Mouse (Mus musculus) B cell, adult 2 months (primary cell): ENCODE measurements at regions not wholly inside any gene's neighbourhood (a gene's known extent, or its start where the extent isn't known, plus 50 kb on each side); places are given as distances from the start of the nearest gene placed in this dataset.

Experiments used
- DNase-seq, 2 experiments: peaks; one replicate each; pipeline ENCODE4 v3.0.0; 2022

DNA sequence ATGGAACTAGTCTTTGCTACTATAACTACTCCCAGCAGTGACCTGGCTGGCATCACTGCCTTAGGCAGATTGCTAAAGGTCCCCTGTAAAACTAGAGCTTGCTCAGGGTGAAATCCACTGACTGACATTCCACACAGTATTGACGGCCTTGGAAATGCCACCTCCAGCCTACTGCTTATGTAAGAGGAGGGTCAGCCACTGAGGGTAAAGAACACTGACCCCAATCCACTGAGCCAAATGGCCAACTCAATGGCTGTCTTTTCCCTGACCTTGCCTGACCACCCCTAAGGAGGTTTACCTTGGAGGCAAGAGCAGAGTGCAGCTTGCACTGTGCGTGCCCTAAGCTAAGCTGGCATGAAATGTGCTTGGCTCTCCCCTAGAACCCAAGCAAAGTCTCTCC, 216.0 kb upstream of the Foxq1 start:
- DNase-seq: no peak

DNA sequence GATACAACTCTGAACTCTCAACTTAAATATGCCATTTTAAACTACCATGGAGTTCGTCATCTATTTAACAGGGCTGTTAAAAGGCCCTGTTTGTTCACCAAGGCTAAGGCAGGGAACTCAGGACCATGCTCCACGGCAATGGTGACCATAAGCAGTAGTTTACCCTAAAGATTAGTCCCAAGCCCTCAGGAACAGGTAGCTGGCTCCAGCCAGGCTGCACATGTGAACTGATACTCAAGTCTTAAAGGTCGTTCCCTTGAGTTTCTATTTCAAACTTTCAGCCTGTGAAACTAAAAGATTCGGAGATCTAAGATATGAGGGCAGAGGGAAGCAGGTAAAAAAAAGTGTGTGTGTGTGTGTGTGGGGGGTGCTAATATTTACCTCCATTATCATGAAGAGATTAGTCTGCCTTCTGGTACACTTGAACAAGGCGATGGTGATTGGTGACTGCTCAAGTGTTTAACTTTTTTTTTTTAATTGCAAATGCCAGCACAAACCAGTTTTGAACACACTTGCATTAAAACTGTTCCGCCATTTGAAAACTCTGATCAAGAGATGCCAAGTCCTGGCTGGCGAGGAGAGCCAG, 215.5 kb upstream of the Foxq1 start:
- DNase-seq: no peak

DNA sequence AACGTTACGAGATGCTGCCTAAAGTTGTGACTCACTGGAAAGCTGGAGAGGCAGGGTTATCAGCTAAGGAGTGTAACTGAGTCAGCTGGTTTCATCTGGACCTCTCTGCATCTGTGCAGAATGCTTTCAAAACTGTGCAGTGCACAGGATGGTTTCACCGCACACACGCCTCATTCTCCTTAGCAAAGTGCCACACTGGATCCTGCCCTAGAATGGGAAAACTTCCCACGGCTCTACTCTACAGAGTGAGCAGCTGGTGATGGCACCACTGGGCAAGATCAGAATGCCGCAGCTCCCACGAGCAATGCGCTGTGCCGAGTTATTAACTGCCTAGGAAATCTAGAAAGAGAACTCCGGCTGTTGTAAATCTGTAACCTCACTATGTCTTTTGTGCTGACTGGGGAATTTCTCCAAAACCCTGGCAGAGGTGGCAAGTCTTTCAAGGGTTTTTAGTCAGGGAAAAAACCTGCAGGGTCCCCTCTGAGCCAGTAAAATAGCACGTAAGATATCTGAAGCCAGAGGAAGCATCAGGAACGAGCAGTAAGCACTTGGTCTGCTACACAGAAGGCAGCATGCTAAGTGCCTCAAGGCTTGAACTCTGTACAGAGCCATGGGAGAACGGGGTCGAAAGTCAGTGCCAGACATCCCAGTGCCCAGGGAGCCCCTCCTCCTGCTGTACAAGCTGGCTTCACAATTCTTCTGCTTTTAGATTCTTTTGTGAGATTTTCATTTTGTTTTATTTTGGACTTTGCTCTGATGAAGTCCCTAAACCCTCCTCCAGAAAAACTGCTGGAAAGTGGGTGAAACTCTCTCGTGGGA, 214.4 kb upstream of the Foxq1 start:
- DNase-seq: no peak

DNA sequence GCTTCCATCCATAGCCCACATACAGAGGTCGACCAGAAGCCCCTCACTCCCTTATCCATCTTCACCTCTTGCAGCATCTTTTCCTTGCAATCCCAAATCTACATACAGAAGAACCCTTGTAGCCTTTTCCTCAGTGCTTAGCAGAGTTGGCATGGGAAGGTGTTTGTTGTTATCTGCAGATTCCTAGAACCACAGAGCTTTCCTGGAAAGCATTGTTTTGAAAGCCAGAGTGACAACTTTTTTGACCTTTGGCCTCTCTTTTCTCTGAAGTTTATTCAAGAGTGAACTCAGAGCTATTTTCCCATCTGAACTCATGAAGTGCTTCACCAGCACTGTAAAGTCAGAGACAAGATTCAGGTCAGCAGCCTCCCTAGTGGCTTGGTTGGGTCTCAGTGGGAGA, 209.7 kb upstream of the Foxq1 start:
- no peak for DNase-seq

DNA sequence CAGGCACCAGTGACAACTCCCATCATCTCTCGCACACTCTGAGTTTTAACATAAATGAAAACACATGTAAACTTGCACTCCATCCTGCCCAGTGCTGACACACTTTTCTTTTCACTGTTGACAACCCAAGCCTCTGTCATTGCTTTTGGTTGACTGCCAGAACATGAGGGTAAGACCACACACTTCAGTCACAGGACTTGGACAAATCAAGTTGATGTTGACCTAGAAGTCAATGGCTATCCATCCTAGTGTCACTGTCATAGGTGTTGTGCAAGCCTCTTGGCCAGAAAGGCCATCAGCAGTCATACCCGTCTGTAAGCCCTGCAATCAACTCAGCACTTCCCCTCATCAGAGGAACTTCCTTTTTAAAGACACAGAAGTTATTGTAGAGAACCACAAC, 208.9 kb upstream of the Foxq1 start:
- DNase-seq: no peak

DNA sequence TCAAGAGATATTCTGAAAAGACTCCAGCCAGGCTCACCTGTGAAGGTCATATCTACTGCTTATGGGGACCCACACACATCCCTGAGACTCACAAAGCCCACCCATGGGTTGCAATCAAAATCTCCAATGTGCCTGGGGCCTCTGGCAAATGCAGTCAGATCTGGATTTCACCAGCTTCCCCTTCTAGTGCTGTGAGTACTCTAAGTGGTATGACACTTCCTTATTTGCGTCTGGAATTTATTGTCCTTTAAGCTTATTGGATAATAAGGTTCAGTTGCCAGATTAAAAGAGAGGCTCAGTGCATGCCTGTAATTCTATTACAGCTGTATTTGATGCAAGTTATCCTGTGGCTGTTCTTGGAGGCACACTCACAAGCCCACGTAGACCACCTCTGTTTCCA, 206.3 kb upstream of the Foxq1 start:
- no peak for DNase-seq

DNA sequence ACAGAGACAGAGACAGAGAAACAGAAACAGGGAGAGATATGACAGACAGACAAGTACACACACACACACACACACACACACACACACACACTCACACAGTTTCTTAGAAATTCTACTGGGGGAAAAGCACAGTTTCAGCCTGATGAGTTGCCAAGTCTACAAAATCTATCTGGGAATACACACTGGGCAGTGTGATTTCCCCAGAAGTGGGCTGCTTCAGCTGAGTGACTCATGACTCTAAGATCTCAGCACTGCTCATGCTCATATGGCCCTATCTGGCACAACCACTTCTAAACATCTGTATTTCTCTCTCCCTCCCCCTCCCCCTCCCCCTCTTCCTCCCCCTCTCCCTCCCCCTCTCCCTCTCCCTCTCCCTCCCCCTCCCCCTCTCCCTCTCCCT, 204.5 kb upstream of the Foxq1 start:
- DNase-seq: no peak

DNA sequence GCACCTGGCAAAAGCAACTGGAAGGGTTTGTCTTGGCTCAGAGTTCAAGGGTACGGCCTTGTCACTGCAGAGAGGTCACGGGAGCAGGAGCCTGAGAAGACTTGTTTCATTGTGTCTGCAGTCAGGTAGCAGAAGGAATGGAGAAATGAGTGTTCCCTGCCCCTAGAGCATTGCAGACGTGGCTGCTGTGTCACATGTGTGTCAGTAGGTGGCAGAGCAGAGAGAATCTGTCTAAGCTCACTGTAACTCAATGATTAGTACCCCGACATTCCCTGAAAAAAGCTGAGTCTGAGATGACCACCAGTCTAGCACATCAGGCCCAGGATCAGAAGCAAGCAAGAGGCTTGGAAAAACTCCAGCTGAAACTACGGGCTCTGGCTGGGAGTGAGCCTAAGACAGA, 203.1 kb upstream of the Foxq1 start:
- DNase-seq: no peak

DNA sequence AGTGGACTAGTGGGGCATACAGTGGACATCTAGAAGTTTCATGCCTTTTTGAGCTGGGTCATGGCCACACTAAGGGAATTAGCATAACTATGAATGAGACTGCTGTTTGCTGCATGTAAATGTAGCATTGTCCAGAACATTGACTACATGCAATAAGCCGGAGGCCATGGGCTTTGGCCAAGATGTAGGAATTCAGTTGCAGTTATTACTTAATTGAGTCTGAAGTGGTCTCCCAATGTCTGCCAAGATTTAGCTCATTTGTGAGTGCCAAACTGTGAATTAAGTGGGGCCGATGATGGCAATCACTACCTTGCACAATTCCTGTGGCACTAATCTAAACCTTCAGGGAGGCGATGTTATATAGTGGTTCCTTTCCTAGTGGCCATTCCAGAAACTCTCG, 196.6 kb upstream of the Foxq1 start:
- DNase-seq: no peak

DNA sequence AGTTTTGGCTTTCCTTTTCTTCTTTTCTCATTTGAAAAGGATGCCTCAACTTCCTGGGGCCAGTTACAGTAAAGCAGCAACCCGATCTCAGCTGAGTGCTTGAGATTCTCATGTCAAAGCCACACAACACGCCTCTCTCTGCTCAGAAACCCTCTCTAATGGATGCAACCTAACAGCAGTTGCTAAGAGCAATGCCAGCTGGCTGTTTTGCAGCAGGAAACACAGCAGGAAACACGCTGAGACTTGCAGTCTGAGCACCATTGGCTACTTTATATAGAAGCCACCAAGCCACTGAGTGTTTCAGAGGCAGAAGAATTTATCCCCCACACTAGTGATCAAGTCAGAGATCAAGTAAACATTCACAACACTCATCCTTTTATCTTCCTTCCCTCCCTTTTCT, 193.5 kb upstream of the Foxq1 start:
- DNase-seq: no peak

DNA sequence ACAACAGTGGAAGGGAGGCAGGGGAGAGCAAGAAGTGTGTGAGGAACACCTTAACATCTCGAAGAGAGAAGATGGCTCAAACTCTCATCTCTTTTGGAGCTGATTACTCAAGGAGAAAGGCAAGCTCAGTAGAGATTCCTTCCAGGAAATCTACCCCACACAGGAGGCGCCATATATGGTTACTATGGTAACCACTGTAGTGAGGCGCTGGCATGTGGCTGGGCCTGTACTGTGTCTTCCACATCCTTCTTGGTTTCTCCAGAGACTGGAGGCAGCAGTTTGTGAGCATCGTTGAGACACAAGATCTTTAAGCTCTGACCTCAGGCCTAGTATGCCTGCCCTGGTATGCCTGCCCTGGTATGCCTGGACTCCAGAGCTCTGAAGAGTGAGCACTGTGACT, 191.6 kb upstream of the Foxq1 start:
- DNase-seq: no peak

DNA sequence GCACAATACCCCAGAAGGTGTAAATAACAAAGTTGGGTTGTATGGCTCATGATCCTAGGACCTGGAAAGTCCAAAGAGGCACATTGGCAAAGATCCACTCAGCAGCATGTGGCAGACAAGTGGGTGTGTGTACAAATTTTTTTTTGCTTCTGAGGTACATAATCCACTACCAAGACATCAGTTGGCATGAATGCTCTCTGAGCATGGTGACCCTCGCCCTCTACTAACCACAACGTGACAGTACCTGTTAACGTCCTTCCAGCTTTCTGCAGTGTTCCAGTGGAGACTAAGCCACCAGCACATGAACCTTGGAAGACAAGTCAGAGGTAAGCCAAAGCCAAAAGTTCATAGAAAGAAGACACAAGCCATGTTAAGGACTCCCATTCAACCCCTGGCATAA, 188.7 kb upstream of the Foxq1 start:
- no peak for DNase-seq

DNA sequence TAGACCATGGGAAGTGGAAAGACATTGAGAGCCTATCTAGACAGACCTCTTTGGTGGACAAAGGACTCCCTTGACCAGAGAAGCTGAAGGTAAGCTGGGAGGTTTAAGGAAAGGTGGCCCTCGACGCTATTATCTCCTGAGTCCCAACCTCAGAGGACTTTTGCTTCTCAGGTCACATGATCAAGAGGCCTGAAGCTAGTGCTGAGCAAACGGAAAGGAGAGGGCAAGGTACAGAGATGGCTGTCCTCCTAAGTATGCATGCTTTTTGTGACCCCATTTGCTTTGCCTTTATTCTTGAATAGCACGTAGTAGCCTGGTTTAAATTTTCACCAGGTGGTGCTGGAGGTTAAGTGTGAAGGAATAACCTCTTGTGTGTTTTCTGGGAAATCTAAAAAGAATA, 186.8 kb upstream of the Foxq1 start:
- no peak for DNase-seq

DNA sequence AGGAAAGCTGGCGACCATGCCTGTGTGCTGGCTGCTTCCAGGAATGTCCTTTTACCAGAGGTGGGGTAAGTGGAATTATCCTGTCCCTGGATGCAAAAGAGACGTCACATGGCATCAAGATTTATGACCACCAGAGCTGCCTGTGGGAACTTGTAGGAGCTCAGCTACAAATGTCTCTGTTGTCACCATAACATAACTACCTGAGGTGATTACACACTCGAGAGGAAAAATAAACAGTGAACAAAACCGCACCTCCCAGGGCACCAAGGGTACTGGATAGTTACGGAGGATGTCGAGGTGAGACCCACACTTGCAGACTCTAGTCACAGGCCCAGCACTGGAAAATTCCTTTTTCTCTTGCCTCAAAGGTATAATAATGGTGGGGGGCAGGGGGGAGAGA, 185.1 kb upstream of the Foxq1 start:
- no peak for DNase-seq

DNA sequence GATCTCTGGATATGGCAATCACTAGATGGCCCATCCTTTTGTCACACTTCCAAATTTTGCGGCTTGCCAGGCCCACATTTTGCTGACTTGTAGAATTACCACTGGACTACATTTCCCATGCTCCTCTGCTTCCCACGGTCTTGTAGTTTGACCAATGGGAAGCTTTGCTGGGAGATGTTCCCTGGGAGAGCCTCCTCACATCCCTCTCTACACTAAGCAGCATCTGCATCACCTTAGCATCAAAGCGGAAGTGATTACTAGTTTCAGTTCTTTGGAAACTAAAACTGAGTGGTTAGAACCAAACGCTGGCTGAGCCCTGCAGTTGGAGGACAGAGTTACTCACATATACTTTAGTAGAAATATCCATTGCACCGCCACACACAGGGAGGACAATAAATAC, 181.9 kb upstream of the Foxq1 start:
- DNase-seq: no peak

DNA sequence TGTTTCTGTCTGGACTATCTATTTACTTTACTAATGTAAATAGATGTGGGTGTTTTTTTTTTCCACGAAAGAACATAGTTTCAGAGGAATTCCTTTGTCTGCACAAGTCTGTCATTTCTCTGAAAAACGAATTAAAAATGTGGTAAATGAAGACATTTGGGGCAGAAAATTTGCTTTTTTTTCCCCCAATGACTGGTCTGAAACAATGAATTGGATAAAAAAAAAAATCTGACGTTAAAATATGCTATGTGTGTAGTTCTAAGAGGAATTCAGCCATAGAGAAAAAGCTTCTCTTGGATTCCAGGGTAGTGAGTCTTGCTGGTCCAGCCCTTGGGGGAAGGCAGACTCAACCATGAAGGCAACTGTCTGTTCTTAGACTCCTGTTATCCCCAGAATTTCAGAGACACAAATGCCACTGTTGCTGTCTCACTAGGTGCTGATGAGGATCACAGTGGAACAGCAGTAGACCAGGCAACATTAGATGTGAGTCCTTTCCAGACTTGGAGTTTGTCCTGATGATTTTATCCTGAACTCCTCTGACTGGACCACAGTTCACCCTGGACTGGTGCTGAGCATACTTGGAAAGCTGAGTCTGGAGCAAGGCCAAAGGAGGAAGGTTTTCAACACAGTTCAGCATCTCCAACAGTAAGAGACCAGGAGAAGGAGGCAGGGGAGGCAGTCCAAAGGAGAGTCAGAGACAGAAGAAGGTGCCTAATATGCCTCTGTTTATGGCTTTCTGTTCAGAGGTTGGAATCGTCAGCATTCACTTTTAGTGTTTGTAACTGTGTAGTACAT, 162.3 kb upstream of the Foxq1 start:
- no peak for DNase-seq

DNA sequence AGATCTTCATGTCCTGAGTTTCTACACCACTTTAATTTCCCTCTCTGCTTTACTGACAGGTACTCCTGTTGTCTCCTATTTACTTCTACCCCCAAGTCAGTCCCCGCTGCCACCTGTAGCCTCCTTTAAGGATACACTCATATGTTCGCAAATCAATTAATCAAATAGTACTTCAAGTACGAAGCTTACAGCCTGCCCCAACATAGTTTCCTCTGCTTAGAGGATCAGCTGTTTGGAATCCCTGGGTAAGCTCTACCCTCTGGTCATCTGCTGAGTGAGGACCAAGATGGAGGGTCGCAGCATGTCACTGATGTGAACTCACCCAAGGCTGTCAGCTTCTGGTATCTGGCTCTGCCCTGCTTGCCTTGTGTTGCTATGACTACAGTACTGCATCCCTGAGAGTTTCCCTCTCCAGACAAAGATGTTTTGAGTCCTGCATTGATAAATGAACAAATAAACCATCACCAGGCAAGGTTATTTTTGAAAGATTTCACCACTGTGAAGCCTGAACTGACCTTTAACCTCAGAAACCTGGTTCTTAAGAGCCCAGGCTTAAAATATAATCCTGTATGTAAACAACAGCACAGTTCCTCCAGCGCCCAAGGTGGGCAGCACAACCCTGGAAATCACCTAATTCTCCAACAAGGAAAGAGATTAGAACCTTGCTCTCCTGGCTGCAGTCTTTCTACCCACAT, 159.6 kb upstream of the Foxq1 start:
- no peak for DNase-seq

DNA sequence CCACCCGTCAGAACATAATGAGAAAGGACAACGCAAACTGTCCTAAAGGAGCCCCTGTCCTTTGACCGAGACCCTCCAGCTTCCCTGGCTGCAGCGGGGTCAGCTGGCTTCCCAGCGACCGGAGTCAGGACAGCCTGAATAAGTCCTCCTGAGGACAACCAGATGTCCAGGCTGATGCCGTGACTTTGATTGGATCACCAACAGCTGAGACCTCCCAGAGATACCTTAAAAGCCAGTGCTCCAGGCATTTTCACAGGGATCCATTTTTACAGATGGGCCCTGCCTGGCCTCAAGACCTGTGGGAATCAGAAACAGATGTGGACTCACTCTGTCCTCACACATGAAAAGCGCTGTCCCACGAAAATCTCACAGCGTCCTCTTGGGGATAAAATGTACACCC, 158.7 kb upstream of the Foxq1 start:
- DNase-seq: no peak

DNA sequence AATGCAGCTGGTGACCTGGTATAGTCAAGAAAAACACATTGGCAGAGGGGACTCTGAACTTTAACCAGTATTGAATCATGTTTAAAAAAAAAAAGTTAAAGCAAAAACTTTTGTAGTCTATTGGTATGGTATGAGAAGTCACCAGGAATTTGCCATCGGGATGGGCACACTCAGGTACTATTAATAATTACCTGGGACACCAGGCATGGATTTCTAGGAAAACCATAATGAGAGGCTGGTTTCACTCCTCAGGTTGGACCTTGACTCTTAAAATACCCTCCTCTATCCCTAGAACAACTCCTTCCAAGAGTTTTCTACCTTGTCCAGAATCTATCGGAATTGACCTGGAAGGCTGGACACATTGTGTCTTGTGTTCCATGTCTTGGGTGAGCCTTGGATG, 155.5 kb upstream of the Foxq1 start:
- DNase-seq: no peak

DNA sequence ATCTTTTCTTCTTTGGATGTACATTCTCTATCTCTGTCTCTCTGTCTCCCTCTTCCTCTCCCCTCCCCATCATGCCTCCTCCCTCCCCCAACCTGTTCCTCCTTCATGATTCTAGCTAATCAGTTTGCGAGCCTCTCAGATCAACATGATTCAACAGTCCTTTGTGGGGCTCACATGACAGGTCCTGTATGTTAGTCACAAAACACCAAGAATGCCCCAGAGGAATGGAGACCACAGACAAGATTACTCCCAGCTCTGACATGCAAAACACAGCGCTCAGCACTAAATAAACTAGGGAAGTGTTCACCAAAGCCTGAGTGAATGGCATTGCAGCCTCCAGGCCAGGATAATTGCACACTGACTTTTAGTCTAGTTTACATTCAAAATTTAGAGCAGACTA, 150.6 kb upstream of the Foxq1 start:
- DNase-seq: no peak

DNA sequence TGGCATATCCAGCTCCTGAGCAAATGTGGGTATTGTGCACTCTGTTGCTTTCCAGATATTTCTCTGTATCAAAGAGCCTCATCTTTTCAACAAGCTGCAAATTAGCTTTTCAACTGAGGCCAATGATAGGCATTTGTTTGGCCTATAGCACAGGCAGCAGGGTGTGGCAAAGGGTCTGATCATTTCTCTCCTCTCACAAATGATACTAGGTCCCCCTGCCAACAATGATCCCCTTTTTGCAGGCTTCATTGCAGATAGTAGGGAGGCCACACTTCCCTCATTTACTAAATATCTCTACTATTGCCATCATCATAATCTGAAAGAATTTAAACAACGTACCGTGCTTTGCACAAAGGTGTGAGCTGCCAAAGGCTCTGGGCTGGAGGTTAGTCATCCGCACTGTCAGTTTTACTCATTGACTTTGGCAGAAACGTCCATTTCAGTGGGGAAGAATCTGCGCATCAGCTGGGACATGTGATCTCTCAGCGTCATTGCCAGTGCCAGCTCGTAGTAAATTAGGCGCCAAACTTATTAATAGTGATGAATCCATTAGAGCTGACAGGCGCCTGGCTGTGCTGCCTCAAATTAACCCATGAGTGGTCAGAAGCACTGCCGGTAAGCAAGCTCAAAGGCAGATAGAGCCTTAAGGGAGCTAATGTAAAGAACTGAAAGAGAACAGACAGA, 147.4 kb upstream of the Foxq1 start:
- no peak for DNase-seq

DNA sequence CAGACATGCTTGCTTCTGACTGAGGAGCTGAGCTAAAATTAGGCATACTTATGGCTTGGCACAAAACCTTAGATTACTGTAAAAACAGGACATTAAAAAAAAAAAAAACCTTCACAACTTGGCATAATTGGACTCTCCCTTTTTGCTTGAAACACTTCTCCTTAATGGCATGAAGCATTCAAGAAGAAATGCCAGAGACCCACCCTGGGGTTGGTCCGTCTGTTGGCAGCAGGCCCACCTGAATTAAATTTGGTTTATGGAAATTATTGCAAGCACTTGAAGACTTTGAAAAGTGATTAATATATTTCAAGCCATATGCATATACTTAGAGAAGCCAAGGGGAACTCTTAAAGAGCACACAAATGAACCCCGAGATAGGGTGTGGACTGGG, 146.8 kb upstream of the Foxq1 start:
- no peak for DNase-seq

DNA sequence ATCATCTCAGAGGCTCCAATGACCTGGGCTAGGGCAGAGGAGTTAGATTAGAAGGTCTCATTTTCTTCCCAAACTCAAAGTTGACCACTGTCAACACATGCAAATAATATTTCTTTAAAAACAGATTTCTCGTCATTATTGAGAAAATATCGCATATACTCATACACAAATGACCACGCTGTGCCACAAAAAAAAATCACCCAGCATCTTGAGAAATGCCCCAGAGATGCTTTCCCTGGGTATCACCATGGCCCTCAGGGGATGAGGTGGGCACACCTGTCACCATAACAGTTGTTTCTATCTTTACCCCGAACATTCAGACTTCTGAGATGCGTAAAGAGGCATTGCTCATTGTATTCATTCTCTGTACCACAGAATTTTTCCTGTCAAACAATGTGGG, 134.4 kb upstream of the Foxq1 start:
- no peak for DNase-seq
